Mouse (Mus musculus): Measurements from ENCODE around the gene Pax5.

DNA sequence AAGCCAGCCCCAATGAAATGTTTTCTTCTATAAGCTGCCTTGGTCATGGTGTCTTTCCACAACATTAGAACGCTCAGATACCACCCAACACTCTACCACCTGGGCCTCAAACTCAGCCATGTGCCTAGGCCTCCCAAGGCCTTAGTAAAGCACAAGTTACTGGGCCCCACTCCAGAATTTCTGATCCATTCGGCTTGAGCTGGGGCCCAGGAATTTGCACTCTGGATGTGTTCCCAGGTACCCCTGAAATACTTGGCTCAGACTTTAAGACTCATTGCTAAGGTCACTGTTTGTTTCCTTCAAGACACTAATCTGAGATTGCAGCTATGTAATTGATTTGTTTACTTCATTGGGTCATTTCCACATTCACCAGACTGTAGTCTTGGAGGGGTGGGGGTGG is 214.5 kb downstream of the Pax5 start:
- no peak for TF ChIP-seq EP300 (optimal IDR thresholded peaks at IDR 0.05)
- TF ChIP-seq CTCF (IDR thresholded peaks at IDR 0.05; ENCODE audit: low read depth) = no peak
